Mouse (Mus musculus) ES-E14 (cell line): ENCODE results near the gene Ndufb10. TPM values are rescaled to one million over a fixed set of nuclear protein-coding genes. Genes with fewer than 3 reads are reported as not detected.

ENCODE experiments used
- DNase-seq: peaks from one replicate; pipeline ENCODE4 v3.0.0-alpha.2; 2013; ENCODE audit warnings: low read depth, low spot score
- H3K27ac ChIP-seq: 2 replicates; pipeline ENCODE4 v1.5.1; 2012; ENCODE audit warnings: low read depth, mild to moderate bottlenecking, low read length, moderate library complexity, mixed read lengths; ENCODE audit not compliant: poor library complexity, insufficient read depth, severe bottlenecking
- H3K36me3 ChIP-seq: 2 replicates; pipeline ENCODE4 v1.6.1; 2012; ENCODE audit warnings: mild to moderate bottlenecking, low read length, moderate library complexity, mixed read lengths; ENCODE audit not compliant: control insufficient read depth, poor library complexity, insufficient read depth, severe bottlenecking
- H3K4me1 ChIP-seq, 2 experiments: fragments of 150-350 bp in 1 of 2; sonication (generic) in 1 of 2; 2 replicates each; pipeline ENCODE4 v1.6.1; 2012; ENCODE audit warnings: low read length in 2 of 2, mild to moderate bottlenecking in 1 of 2, mixed read lengths in 1 of 2; ENCODE audit not compliant: control insufficient read depth in 2 of 2, insufficient read depth in 2 of 2, poor library complexity in 1 of 2
- H3K4me3 ChIP-seq, 2 experiments: fragments of 150-350 bp in 1 of 2; sonication (generic) in 1 of 2; 2 replicates each; pipeline ENCODE4 v1.5.1; 2012; ENCODE audit warnings: low read length in 2 of 2, low read depth in 1 of 2, mild to moderate bottlenecking in 1 of 2, mixed read lengths in 1 of 2; ENCODE audit not compliant: insufficient read depth in 1 of 2, poor library complexity in 1 of 2, severe bottlenecking in 1 of 2
- H3K9ac ChIP-seq: 2 replicates; pipeline ENCODE4 v1.6.1; 2012; ENCODE audit warnings: low read depth, mild to moderate bottlenecking, low read length, mixed read lengths; ENCODE audit not compliant: poor library complexity, insufficient read depth, severe bottlenecking
- H3K9me3 ChIP-seq: fragments of 150-350 bp; sonication (generic); 2 replicates; pipeline ENCODE4 v1.6.1; 2012; ENCODE audit warnings: low read depth, mild to moderate bottlenecking, low read length; ENCODE audit not compliant: control insufficient read depth, insufficient read depth
- CHD2 ChIP-seq: IDR thresholded peaks from 2 replicates; pipeline ENCODE4 v1.6.1; 2014; ENCODE audit warnings: mild to moderate bottlenecking, low read depth, low read length, inconsistent platforms
- HCFC1 ChIP-seq: IDR thresholded peaks from 2 replicates; pipeline ENCODE4 v1.6.1; 2012; ENCODE audit warnings: low read length, inconsistent platforms, borderline replicate concordance; ENCODE audit not compliant: insufficient read depth
- MAFK ChIP-seq: IDR thresholded peaks from 2 replicates; pipeline ENCODE4 v1.6.1; 2014; ENCODE audit warnings: mild to moderate bottlenecking, low read depth, low read length, inconsistent platforms; ENCODE audit not compliant: insufficient read depth
- ZC3H11A ChIP-seq: IDR thresholded peaks from 2 replicates; pipeline ENCODE4 v1.6.1; 2012; ENCODE audit warnings: low read depth, mild to moderate bottlenecking, inconsistent platforms, low read length, borderline replicate concordance
- ZNF384 ChIP-seq: IDR thresholded peaks from 2 replicates; pipeline ENCODE4 v1.6.1; 2012; ENCODE audit warnings: low read depth, low read length, inconsistent platforms
- in situ Hi-C, 2 experiments: fragments of 600-800 bp; cut with MboI; formaldehyde crosslinking; loops; one replicate each; pipeline ENCODE4 v1.15.1; 2025; ENCODE audit warnings: low sequenced_read_pairs in 2 of 2, inconsistent platforms in 1 of 2; ENCODE audit not compliant: unreplicated experiment in 2 of 2
- total RNA-seq: library from RNA; depleted of rRNA; stranded (reverse); fragments of 300-350 nt; gene quantifications from 2 replicates; pipeline ENCODE4 v1.2.3, GENCODE M21; 2012

The Ndufb10 gene
- total RNA-seq, 1 experiment: 191 TPM

GRCm38 (mm10) chr17:24751528-24751927 is 27.2 kb upstream of the Ndufb10 start:
- no peak for DNase-seq
- no peak overlapping the region for H3K27ac ChIP-seq
- H3K9me3 ChIP-seq: no peaks in the 10 kb centered on the region
- H3K36me3 ChIP-seq: no peaks in the 10 kb centered on the region
- peaks cover 2 to 14% of the 10 kb centered on the region in 2 experiments; a peak in 3 of 4 replicates for H3K4me1 ChIP-seq
- in situ Hi-C loops: no loop called here
- H3K4me3 ChIP-seq: no peak overlapping the region
- no peak overlapping the region for H3K9ac ChIP-seq
- TF ChIP-seq CHD2: no peak
- no peak for TF ChIP-seq ZC3H11A
- no peak for TF ChIP-seq ZNF384
- TF ChIP-seq MAFK: no peak
- TF ChIP-seq HCFC1: no peak

GRCm38 (mm10) chr17:24746986-24747385 is 22.7 kb upstream of the Ndufb10 start:
- TF ChIP-seq CHD2: no peak
- no peak for TF ChIP-seq HCFC1
- TF ChIP-seq ZNF384: no peak
- no peak for TF ChIP-seq MAFK
- TF ChIP-seq ZC3H11A: no peak
- DNase-seq: no peak
- Histone ChIP-seq H3K27ac (no peak overlapping the region), H3K36me3 (no peaks in the 10 kb centered on the region), H3K9ac (no peak overlapping the region), H3K4me1 (peaks cover 0 to 5% of the 10 kb centered on the region in 2 experiments; a peak in 1 of 4 replicates), H3K9me3 (no peaks in the 10 kb centered on the region), H3K4me3 (no peak overlapping the region)
- in situ Hi-C loops: no loop called here

- Histone ChIP-seq H3K9me3 (no peaks in the 10 kb centered on the region), H3K4me3 (no peak overlapping the region), H3K4me1 (peaks cover 0 to 5% of the 10 kb centered on the region in 2 experiments; a peak in 1 of 4 replicates), H3K36me3 (no peaks in the 10 kb centered on the region), H3K27ac (no peak overlapping the region), H3K9ac (no peak overlapping the region)
- DNase-seq: peak; percentile 85
- in situ Hi-C loops: no loop called here
- TF ChIP-seq ZC3H11A (peak; percentile 84), CHD2 (no peak), MAFK (no peak)
Observed at GRCm38 (mm10) chr17:24745526-24746497, 21.5 kb upstream of the Ndufb10 start.

GRCm38 (mm10) chr17:24744381-24744780 is 20.1 kb upstream of the Ndufb10 start:
- Histone ChIP-seq H3K9me3 (no peaks in the 10 kb centered on the region), H3K4me1 (peaks cover 0 to 7% of the 10 kb centered on the region in 2 experiments; a peak in 1 of 4 replicates), H3K9ac (no peak overlapping the region), H3K4me3 (no peak overlapping the region), H3K36me3 (no peaks in the 10 kb centered on the region), H3K27ac (no peak overlapping the region)
- in situ Hi-C loops: no loop called here
- DNase-seq: no peak
- no peak for TF ChIP-seq HCFC1
- no peak for TF ChIP-seq CHD2
- no peak for TF ChIP-seq MAFK
- TF ChIP-seq ZC3H11A: no peak
- no peak for TF ChIP-seq ZNF384

GRCm38 (mm10) chr17:24743896-24744295 is 19.6 kb upstream of the Ndufb10 start:
- peaks cover 0 to 8% of the 10 kb centered on the region in 2 experiments; a peak in 1 of 4 replicates for H3K4me1 ChIP-seq
- DNase-seq: no peak
- H3K9ac ChIP-seq: no peak overlapping the region
- no peak overlapping the region for H3K4me3 ChIP-seq
- in situ Hi-C loops: no loop called here
- no peaks in the 10 kb centered on the region for H3K36me3 ChIP-seq
- TF ChIP-seq ZNF384 (no peak), MAFK (no peak), CHD2 (no peak), ZC3H11A (no peak), HCFC1 (no peak)
- H3K27ac ChIP-seq: no peak overlapping the region
- H3K9me3 ChIP-seq: no peaks in the 10 kb centered on the region
